Mouse (Mus musculus) hindbrain, embryonic 16.5 days (tissue): ENCODE measurements at regions not wholly inside any gene's neighbourhood (a gene's known extent, or its start where the extent isn't known, plus 50 kb on each side); places are given as distances from the start of the nearest gene placed in this dataset.

ENCODE experiments used
- ATAC-seq: fragments of 200-750 bp; cut with Nextera tagmentation; 2 replicates; pipeline ENCODE4 v1.8.0; 2017; ENCODE audit warnings: moderate TSS enrichment, moderate library complexity
- H3K27ac ChIP-seq: fragments of 300-500 bp; sonication (generic); 2 replicates; pipeline ENCODE4 v1.5.1; 2014; ENCODE audit warnings: low read depth, mild to moderate bottlenecking, control low read depth, low read length, moderate library complexity
- H3K27me3 ChIP-seq: fragments of 300-500 bp; sonication (generic); replicated peaks from 2 replicates; pipeline ENCODE4 v1.6.1; 2014; ENCODE audit warnings: low read length; ENCODE audit not compliant: control insufficient read depth, insufficient read depth
- H3K36me3 ChIP-seq: fragments of 300-500 bp; sonication (generic); 2 replicates; pipeline ENCODE4 v1.6.1; 2014; ENCODE audit warnings: mild to moderate bottlenecking, low read length, moderate library complexity, mixed read lengths; ENCODE audit not compliant: control insufficient read depth, insufficient read depth
- H3K4me1 ChIP-seq: fragments of 300-500 bp; sonication (generic); 2 replicates; pipeline ENCODE4 v1.6.1; 2014; ENCODE audit warnings: low read depth, low read length; ENCODE audit not compliant: control insufficient read depth, insufficient read depth
- H3K4me2 ChIP-seq: fragments of 300-500 bp; sonication (generic); 2 replicates; pipeline ENCODE4 v1.6.1; 2014; ENCODE audit warnings: mild to moderate bottlenecking, low read length, control low read depth, moderate library complexity
- H3K4me3 ChIP-seq: fragments of 300-500 bp; sonication (generic); 2 replicates; pipeline ENCODE4 v1.5.1; 2014; ENCODE audit warnings: mild to moderate bottlenecking, low read length, control low read depth, moderate library complexity
- H3K9ac ChIP-seq: fragments of 300-500 bp; sonication (generic); 2 replicates; pipeline ENCODE4 v1.6.1; 2014; ENCODE audit warnings: low read depth, mild to moderate bottlenecking, control low read depth, low read length, moderate library complexity
- H3K9me3 ChIP-seq: fragments of 300-500 bp; sonication (generic); 2 replicates; pipeline ENCODE4 v1.6.1; 2014; ENCODE audit warnings: mild to moderate bottlenecking, low read length, moderate library complexity; ENCODE audit not compliant: control insufficient read depth
- WGBS: fragments of 180-500 bp; shearing (Covaris S2); extraction: QIAGEN DNeasy Blood & Tissue Kit; methylation state at CpG from one replicate; pipeline ENCODE4 v1.1.7; 2014; 5-methylcytosine and 5-hydroxymethylcytosine counted together

- Histone ChIP-seq H3K9ac (0 out of 2 replicates have a peak overlapping the region, but pooled peaks have one; percentile 6), H3K4me1 (peaks cover 7% of the 10 kb centered on the region), H3K27ac (peak overlapping the region; percentile 42; the same call in 1 of the 2 replicates), H3K27me3 (no peaks in the 10 kb centered on the region), H3K9me3 (no peaks in the 10 kb centered on the region), H3K4me2 (no peak overlapping the region), H3K36me3 (no peaks in the 10 kb centered on the region), H3K4me3 (no peak overlapping the region)
- 22% methylated on average over 13 of the region's 13 CpGs for WGBS
- ATAC-seq = peak; percentile 71
These were observed 102.0 kb upstream of the Pcdh8 start for GRCm38 (mm10) chr14:79873062-79873461.

GRCm38 (mm10) chr14:79872430-79872829 lies 101.3 kb upstream of the Pcdh8 start:
- H3K27me3 ChIP-seq = no peaks in the 10 kb centered on the region
- no peak overlapping the region for H3K4me2 ChIP-seq
- no peak overlapping the region for H3K4me3 ChIP-seq
- no peaks in the 10 kb centered on the region for H3K9me3 ChIP-seq
- no peaks in the 10 kb centered on the region for H3K36me3 ChIP-seq
- 17% methylated on average over 1 of the region's 1 CpGs for WGBS
- peaks cover 7% of the 10 kb centered on the region for H3K4me1 ChIP-seq
- ATAC-seq = peak; percentile 68
- no peak overlapping the region for H3K9ac ChIP-seq
- peak overlapping the region; percentile 42; the same call in 1 of the 2 replicates for H3K27ac ChIP-seq

- Histone ChIP-seq H3K9ac (no peak overlapping the region), H3K36me3 (no peaks in the 10 kb centered on the region), H3K4me2 (no peak overlapping the region), H3K4me1 (peaks cover 7% of the 10 kb centered on the region), H3K27ac (no peak overlapping the region), H3K4me3 (no peak overlapping the region), H3K27me3 (no peaks in the 10 kb centered on the region), H3K9me3 (no peaks in the 10 kb centered on the region)
- ATAC-seq = no peak
- WGBS = 72% methylated on average over 1 of the region's 1 CpGs
These were observed 98.2 kb upstream of the Pcdh8 start for GRCm38 (mm10) chr14:79869325-79869724.

- Histone ChIP-seq H3K36me3 (no peaks in the 10 kb centered on the region), H3K9ac (no peak overlapping the region), H3K4me3 (no peak overlapping the region), H3K27ac (no peak overlapping the region), H3K9me3 (no peaks in the 10 kb centered on the region), H3K4me1 (peaks cover 4% of the 10 kb centered on the region), H3K27me3 (no peaks in the 10 kb centered on the region), H3K4me2 (no peak overlapping the region)
- 94% methylated on average over 7 of the region's 7 CpGs for WGBS
- ATAC-seq = no peak
These were observed 85.1 kb upstream of the Pcdh8 start for GRCm38 (mm10) chr14:79856245-79856644.

GRCm38 (mm10) chr14:79854216-79854615 lies 83.1 kb upstream of the Pcdh8 start:
- Histone ChIP-seq H3K27me3 (no peaks in the 10 kb centered on the region), H3K9ac (no peak overlapping the region), H3K4me2 (no peak overlapping the region), H3K27ac (no peak overlapping the region), H3K36me3 (no peaks in the 10 kb centered on the region), H3K9me3 (no peaks in the 10 kb centered on the region), H3K4me1 (peaks cover 11% of the 10 kb centered on the region), H3K4me3 (no peak overlapping the region)
- ATAC-seq = no peak
- 91% methylated on average over 5 of the region's 5 CpGs for WGBS

- H3K36me3 ChIP-seq = no peaks in the 10 kb centered on the region
- ATAC-seq = no peak
- H3K27me3 ChIP-seq = no peaks in the 10 kb centered on the region
- H3K27ac ChIP-seq = no peak overlapping the region
- H3K9ac ChIP-seq = no peak overlapping the region
- H3K9me3 ChIP-seq = no peaks in the 10 kb centered on the region
- peaks cover 11% of the 10 kb centered on the region for H3K4me1 ChIP-seq
- no peak overlapping the region for H3K4me3 ChIP-seq
- WGBS = 69% methylated on average over 10 of the region's 10 CpGs
- H3K4me2 ChIP-seq = no peak overlapping the region
These were observed 81.6 kb upstream of the Pcdh8 start for GRCm38 (mm10) chr14:79852683-79853082.

- Histone ChIP-seq H3K27me3 (no peaks in the 10 kb centered on the region), H3K27ac (no peak overlapping the region), H3K36me3 (no peaks in the 10 kb centered on the region), H3K4me2 (no peak overlapping the region), H3K9ac (no peak overlapping the region), H3K4me1 (peaks cover 11% of the 10 kb centered on the region), H3K4me3 (no peak overlapping the region), H3K9me3 (no peaks in the 10 kb centered on the region)
- ATAC-seq = no peak
- WGBS = 44% methylated on average over 7 of the region's 7 CpGs
These were observed 80.7 kb upstream of the Pcdh8 start for GRCm38 (mm10) chr14:79851795-79852194.

GRCm38 (mm10) chr14:79851231-79851630 lies 80.1 kb upstream of the Pcdh8 start:
- Histone ChIP-seq H3K9me3 (no peaks in the 10 kb centered on the region), H3K4me2 (0 out of 2 replicates have a peak overlapping the region, but pooled peaks have one; percentile 18), H3K4me3 (no peak overlapping the region), H3K9ac (no peak overlapping the region), H3K27me3 (no peaks in the 10 kb centered on the region), H3K4me1 (peaks cover 11% of the 10 kb centered on the region), H3K36me3 (no peaks in the 10 kb centered on the region), H3K27ac (peak overlapping the region; percentile 14; the same call in 1 of the 2 replicates)
- 42% methylated on average over 10 of the region's 10 CpGs for WGBS
- ATAC-seq = peak; percentile 63

GRCm38 (mm10) chr14:79849617-79850435 lies 78.7 kb upstream of the Pcdh8 start:
- H3K9ac ChIP-seq = no peak overlapping the region
- ATAC-seq = no peak
- 41% methylated on average over 8 of the region's 8 CpGs for WGBS

More at GRCm38 (mm10) chr14:79849617-79850435, 78.7 kb upstream of the Pcdh8 start:
- H3K4me2 ChIP-seq = no peak overlapping the region
- peaks cover 11% of the 10 kb centered on the region for H3K4me1 ChIP-seq
- no peak overlapping the region for H3K4me3 ChIP-seq
- no peaks in the 10 kb centered on the region for H3K27me3 ChIP-seq
- no peaks in the 10 kb centered on the region for H3K36me3 ChIP-seq
- no peaks in the 10 kb centered on the region for H3K9me3 ChIP-seq
- no peak overlapping the region for H3K27ac ChIP-seq
